Mouse (Mus musculus): ENCODE data around the gene Med4.

DNA sequence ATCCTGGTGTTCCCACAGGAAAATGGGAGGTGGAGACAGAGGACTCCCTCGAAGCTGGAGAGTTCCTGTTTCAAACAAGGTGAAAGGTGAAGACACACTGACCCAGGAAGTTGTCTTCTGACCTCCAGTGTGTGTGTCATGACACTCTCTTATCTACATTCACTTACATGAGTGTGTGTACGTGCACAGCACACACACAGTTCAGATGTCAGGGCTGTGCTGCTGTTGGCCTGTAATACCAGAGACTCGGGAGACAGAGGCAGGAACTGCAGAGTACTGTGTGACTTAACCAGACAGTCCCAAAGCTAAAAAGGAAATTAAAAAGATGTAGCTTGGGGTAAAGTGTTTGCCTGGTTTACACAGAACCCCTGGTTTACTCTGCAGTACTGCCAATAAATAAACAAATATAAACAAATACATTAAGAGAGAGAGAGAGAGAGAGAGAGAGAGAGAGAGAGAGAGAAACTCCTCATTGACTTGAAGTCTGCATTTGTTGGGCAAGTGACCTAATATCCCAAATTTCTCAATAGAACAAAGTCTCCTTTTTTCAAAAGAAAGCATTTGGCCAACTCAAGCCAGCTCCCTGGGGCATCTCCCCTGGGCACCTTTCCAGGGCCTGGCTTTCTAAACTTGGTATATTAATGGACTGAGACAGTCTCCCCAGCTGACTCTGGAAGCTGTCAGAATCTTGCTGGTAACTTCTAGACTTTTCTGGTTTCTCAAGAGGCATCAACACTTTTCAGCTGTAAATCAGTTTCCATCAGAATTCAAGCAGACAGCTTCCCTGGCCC lies 36.0 kb upstream of the Med4 start:
- TF ChIP-seq EP300 (IDR thresholded peaks at IDR 0.05; ENCODE audit: low read depth) (no peak), CTCF (IDR thresholded peaks at IDR 0.05; ENCODE audit: low read depth) (no peak)
